Mouse (Mus musculus): ENCODE data around the gene Rnf216. TPM values are rescaled to one million over a fixed set of nuclear protein-coding genes. Genes with fewer than 3 reads are reported as not detected.
"Not testable (repeated sequence)": the region's sequence is repeated elsewhere in the genome, so short reads cannot be mapped to it uniquely, and the experiment has no call there.

The Rnf216 gene
- total RNA-seq (2017), result 46.8 and 76.1 TPM in 2 replicates

DNA sequence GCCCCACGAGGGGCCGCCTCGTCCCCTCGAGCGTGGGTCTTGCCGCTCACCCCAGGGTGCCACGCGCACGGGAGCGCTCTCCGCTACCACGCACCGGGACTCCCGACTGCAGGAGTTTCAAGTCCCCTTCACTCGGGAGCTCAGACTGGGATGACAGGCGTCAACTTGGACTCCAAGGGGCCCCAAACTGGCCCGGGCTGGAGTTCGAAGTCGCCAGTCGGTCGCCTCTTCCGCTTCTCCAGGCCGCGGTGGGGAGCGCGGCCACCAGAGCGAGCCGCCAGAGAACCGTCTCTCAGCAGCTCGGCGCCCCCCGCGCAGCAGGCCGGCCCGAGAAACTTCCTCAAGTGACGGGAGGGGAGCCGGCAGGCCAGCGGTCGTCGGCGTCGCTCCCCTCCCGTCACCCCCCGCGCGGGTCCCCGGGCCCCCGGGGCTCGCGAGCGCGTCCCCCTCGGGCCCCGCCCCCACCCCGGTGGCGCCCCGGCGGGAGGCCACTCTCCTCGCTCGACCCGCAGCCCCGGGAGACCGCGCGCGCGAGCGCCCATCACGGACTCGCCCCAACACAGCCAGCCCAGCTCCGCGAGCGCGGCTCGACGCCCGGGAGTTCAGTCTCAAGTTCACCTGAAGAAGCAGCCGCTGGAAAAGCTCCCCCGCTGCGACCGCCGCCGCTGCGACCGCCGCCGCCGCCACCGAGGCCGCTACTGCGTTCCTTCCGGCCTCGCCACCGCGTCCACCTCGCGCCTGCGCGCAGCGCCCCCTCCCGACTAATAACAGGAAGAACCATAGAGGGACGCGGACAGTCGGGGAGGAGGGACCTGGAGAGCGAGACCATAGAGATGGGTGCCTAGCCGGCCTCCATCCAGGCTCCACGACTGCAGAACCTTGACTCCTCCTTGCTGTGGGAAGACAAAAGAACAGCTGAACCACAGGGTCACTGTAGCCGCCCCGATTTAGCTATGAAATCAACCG is at the start of gene Rnf216:
TSS of gene Rnf216 (minus strand) at position 714 of the 966 bp plus-strand sequence.
- peak; percentile 97 for ATAC-seq (replicated peaks; ENCODE audit: low read depth, poor library complexity, severe bottlenecking)

DNA sequence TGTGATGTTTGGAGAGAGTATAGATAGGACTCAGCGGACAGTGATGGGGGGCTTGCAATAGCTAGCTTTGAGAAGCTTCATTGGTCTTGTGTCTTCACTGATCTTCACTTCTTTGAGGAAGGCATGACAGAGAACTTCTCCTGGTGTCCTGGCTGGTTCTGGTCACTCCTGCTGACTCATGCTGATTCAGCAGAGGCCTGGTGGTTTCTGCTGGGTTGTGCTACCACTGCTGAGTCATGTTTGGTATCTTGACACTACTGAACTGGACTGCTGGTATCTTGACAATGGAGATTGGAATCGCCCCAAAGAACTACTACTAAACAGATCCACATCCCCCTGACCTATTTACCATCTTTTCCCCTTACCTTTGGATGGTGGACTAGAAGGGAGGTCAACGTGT is 42.7 kb upstream of the Rnf216 start:
- no peak for ATAC-seq (replicated peaks; ENCODE audit: low read depth, poor library complexity, severe bottlenecking)

DNA sequence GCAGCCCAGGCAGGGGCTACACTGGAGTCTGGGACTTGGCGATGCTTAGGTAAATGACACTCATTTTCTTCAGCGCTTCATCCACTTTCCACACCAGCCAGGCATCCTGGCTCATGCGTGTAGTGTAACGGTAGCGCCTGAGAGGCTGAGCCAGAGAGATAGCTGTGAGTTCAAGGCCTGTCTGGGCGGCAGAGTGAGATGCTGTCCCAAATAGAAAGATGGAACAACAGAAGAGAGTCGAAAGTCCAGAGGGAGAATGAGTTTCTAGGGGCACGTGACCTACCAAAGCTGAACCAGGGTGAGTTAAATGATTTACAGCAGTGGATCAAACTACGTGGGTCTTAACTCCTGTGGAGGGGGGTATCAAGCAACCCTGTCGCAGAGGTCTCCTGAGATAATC is 41.0 kb upstream of the Rnf216 start:
- ATAC-seq (replicated peaks; ENCODE audit: low read depth, poor library complexity, severe bottlenecking), result no peak

- no peak for ATAC-seq (replicated peaks; ENCODE audit: low read depth, poor library complexity, severe bottlenecking)
Measured at GRCm38 (mm10) chr5:143150044-143150443, 37.2 kb upstream of the Rnf216 start.

DNA sequence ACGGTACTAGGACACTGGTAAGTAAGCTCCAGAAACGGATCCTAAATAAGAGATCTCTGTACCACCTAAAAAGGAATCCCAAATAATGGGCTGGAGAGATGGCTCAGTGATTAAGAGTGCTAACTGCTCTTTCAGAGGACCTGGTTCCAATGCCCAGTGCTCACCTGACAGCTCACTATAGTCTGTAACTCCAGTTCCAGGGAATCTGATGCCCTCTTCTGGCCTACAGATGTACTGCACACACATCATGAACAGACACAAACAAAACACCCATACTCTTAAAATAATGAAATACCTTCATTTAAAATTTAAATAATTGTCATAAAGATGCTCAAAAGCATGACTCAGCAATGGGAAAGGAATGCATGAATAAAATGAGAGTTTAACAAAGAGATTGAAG is 36.7 kb upstream of the Rnf216 start:
- no peak for ATAC-seq (replicated peaks; ENCODE audit: low read depth, poor library complexity, severe bottlenecking)

DNA sequence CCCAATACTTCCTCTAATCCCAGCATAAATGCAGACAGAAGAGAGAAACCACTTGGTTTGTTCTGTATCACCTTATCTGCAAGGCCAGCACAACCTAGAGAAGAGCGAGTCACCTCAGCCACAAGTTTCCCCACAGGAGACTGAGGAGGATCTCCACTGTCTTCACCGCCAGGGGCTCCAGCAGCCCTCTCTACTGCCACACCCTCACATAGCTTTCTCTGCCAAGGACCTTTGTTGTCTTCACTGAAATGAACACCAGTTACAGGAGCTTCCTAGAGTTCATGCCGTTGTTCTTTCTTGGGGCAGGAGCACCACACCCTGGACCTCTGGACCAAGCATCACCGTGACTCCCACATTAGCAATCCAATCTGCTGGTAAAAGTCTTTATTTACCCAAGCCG is 35.9 kb upstream of the Rnf216 start:
- no peak for ATAC-seq (replicated peaks; ENCODE audit: low read depth, poor library complexity, severe bottlenecking)

GRCm38 (mm10) chr5:143147481-143147880 is 34.7 kb upstream of the Rnf216 start, which contains the start of gene Olfr718-ps1:
Olfr718-ps1 (minus strand) TSS chr5:143147581.
- no peak for ATAC-seq (replicated peaks; ENCODE audit: low read depth, poor library complexity, severe bottlenecking)

- ATAC-seq (replicated peaks; ENCODE audit: low read depth, poor library complexity, severe bottlenecking), result no peak
Measured at GRCm38 (mm10) chr5:143137580-143137979, 24.8 kb upstream of the Rnf216 start.

DNA sequence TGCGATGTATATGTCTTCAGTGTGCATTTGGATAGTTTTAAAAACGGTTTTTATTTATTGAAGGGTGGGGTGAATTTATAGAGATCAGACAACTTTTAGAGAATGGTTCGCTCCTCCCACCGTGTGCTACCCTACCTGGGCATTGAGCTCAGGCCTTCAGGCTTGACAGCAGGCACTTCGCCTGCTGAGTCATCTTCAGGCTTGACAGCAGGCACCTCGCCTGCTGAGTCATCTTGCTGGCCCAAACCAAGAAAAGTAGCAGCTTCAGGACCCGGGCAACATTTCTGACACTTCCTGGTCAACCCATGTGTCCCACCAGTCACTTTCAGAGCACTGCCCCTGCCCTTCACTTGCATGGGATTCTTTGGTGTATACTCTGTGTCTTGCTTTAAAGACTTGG is 22.2 kb upstream of the Rnf216 start:
- ATAC-seq (replicated peaks; ENCODE audit: low read depth, poor library complexity, severe bottlenecking), result 0 out of 2 replicates have a peak, but pooled peaks have one; percentile 24

GRCm38 (mm10) chr5:143134216-143135010 is 21.6 kb upstream of the Rnf216 start:
- ATAC-seq (replicated peaks; ENCODE audit: low read depth, poor library complexity, severe bottlenecking), result not testable (repeated sequence)

DNA sequence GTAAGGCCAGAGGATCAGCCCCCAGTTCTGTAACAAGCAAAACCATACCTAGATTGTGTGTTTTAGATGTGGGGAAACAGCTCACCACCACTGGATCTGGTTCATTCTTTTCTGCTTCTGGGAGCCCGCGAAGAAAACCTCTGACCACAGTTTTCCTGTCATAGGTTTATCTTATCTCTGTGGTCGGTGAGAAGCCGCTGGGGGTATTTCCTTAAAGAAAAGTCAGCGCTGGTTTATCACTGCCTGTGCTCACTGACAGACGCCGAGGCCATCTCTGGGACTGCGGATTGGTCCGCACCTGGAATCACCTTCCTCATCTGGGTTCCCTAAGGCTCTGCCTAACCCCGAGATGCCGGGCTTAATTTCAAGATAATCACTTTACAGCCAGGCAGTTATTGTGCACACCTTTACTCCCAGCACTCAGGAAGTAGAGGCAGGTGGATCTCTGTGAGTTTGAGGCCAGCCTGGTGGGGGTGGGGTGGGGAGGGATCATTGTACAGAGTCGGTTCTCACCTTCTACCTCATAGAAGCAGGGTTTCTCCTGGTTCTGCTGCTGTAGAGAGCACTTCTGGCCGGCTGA is 20.2 kb upstream of the Rnf216 start:
- ATAC-seq (replicated peaks; ENCODE audit: low read depth, poor library complexity, severe bottlenecking), result peak; percentile 85

- ATAC-seq (replicated peaks; ENCODE audit: low read depth, poor library complexity, severe bottlenecking), result peak; percentile 36; the same call in 1 of the 2 replicates
Measured at GRCm38 (mm10) chr5:143130342-143130741, 17.5 kb upstream of the Rnf216 start.

GRCm38 (mm10) chr5:143129101-143129500 is 16.3 kb upstream of the Rnf216 start:
- ATAC-seq (replicated peaks; ENCODE audit: low read depth, poor library complexity, severe bottlenecking), result no peak

- no peak for ATAC-seq (replicated peaks; ENCODE audit: low read depth, poor library complexity, severe bottlenecking)
Measured at GRCm38 (mm10) chr5:143127837-143128236, 15.0 kb upstream of the Rnf216 start.

DNA sequence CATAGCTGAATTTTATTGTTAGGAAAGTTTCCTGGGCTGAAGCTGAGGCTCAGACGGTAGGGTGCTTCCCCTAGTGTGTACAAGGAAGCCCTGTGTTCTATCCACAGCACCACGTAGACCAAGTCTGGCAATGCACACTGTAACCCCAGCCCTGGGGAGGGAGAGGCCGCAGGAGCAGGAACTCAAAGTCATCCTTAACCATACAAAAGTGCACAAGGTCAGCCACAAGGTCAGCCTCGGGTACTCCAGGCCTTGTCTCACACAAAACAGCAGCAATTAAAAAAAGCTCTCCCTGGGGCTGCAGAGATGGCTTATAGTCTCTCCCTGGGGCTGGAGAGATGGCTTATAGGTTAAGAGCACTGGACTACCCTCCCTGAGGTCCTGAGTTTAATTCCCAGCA is 14.1 kb upstream of the Rnf216 start:
- ATAC-seq (replicated peaks; ENCODE audit: low read depth, poor library complexity, severe bottlenecking), result no peak

- ATAC-seq (replicated peaks; ENCODE audit: low read depth, poor library complexity, severe bottlenecking), result no peak
Measured at GRCm38 (mm10) chr5:143126089-143126488, 13.3 kb upstream of the Rnf216 start.

DNA sequence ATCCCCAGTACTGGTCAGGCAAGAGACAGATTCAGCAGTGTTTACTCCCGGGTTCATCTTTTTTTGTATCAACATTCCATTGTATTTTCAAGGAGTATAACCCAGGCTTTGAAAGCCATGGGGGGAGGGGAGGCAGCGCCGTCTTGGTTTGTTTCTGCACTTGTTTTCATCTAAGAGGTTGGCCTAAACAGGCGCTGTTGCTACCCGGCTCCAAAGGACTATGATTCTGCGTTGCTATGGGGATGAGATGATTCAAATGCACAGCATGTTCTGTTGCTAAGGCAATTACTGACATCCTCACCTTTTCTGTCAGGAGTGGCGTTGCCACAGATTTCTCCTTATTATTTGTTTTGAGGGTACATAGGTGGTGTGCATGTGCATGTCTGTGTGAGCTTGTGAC is 12.8 kb upstream of the Rnf216 start:
- ATAC-seq (replicated peaks; ENCODE audit: low read depth, poor library complexity, severe bottlenecking), result no peak

DNA sequence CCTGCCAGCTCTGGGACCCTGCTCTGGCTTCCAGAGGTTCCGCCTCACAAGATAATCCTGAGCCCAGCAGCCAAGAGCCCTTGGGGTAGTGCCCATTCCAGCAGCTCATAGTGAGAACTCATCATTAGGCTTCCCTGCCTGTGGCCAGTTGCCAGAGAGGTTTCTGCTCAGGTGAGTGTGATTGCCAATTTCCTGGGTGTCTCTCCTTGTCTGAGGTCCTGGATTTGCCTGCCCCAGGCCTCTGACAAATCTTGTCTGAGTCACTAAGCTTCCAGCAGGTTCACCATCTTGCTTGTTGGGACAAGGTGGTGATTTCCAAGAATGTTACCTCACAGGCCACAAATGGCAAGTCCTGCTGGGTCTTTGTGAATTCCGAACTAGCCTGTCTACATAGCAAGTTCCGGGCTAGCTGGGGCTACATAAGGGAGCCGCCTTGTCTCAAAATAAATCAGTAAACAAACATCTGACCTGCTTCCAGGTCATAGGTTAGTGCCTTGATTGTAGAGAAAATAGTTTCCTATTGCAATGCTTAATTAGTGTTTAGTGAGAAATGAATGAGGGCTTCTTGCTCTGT is 12.1 kb upstream of the Rnf216 start:
- ATAC-seq (replicated peaks; ENCODE audit: low read depth, poor library complexity, severe bottlenecking), result no peak

DNA sequence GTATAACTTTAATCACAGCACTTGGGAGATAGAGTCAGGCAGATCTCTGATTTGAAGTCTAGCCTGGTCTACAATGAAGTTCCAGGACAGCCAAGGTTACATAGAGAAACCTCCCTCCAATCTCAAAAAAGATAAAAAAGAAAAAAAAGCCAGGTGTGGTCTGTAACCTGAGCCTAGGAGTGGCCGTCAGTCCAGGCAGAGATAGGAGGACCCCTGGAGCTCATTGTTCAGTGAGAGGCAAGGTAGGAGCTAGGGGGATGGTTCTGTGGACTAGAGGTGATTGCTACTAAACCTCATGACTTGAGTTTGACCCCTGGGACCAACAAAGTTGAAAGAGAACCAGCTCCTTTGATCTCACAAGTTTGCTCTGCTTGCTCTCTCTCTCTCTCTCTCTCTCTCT is 9.9 kb upstream of the Rnf216 start:
- ATAC-seq (replicated peaks; ENCODE audit: low read depth, poor library complexity, severe bottlenecking), result no peak

DNA sequence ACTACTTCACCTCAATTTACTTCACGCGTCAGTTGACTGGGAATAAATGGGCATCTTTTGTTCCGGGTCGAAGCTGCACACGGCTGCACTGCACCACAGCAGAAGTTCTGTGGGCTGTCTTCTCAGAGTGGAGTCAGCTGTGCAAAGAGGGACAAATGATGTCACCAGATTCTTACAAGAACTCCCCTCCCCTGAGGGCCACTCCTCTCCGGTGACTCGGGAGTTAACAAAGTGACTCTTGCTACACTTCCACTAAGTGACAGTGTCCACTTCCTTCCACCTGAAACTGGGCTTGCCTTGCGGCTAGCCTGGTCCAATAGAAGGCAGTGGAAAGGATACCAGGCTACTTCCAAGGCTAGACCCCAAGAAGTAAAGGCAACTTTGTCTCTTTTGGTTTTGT is 9.3 kb upstream of the Rnf216 start:
- ATAC-seq (replicated peaks; ENCODE audit: low read depth, poor library complexity, severe bottlenecking), result 0 out of 2 replicates have a peak, but pooled peaks have one; percentile 36
